Mouse (Mus musculus) embryonic fibroblast, embryonic 13.5 days (primary cell): ENCODE measurements around the gene Pla2r1.

ENCODE experiments used
- CTCF ChIP-seq: IDR thresholded peaks from 2 replicates; pipeline ENCODE4 v1.5.1; 2011; ENCODE audit warnings: mild to moderate bottlenecking, control low read depth, low read length, moderate library complexity, borderline replicate concordance; ENCODE audit not compliant: insufficient read depth
- POLR2A ChIP-seq: IDR thresholded peaks from 2 replicates; pipeline ENCODE4 v1.6.1; 2011; ENCODE audit warnings: low read depth, mild to moderate bottlenecking, control low read depth, low read length, moderate library complexity

GRCm38 (mm10) chr2:60369454-60369853 lies 183.7 kb downstream of the Pla2r1 start:
- TF ChIP-seq POLR2A (no peak), CTCF (no peak)
